Mouse (Mus musculus) limb, embryonic 15.5 days (tissue): ENCODE measurements at regions not wholly inside any gene's neighbourhood (a gene's known extent, or its start where the extent isn't known, plus 50 kb on each side); places are given as distances from the start of the nearest gene placed in this dataset.

Experiments
- ATAC-seq: fragments of 200-750 bp; cut with Nextera tagmentation; 2 replicates; pipeline ENCODE4 v1.8.0; 2017; ENCODE audit warnings: low read depth, moderate TSS enrichment; ENCODE audit not compliant: insufficient number of reproducible peaks, low FRiP score, low TSS enrichment
- H3K27ac ChIP-seq: fragments of 300-500 bp; sonication (generic); 2 replicates; pipeline ENCODE4 v1.5.1; 2015; ENCODE audit warnings: moderate library complexity, mild to moderate bottlenecking, inconsistent platforms
- H3K27me3 ChIP-seq: fragments of 300-500 bp; sonication (generic); 2 replicates; pipeline ENCODE4 v1.6.1; 2015; ENCODE audit warnings: inconsistent platforms
- H3K36me3 ChIP-seq: fragments of 300-500 bp; sonication (generic); 2 replicates; pipeline ENCODE4 v1.6.1; 2015; ENCODE audit warnings: inconsistent platforms
- H3K4me1 ChIP-seq: fragments of 300-500 bp; sonication (generic); 2 replicates; pipeline ENCODE4 v1.6.1; 2015; ENCODE audit warnings: inconsistent platforms
- H3K4me2 ChIP-seq: fragments of 300-500 bp; sonication (generic); 2 replicates; pipeline ENCODE4 v1.6.1; 2015; ENCODE audit warnings: mild to moderate bottlenecking, inconsistent platforms
- H3K4me3 ChIP-seq: fragments of 300-500 bp; sonication (generic); 2 replicates; pipeline ENCODE4 v1.5.1; 2015; ENCODE audit warnings: mild to moderate bottlenecking, inconsistent platforms
- H3K9ac ChIP-seq: fragments of 300-500 bp; sonication (generic); 2 replicates; pipeline ENCODE4 v1.6.1; 2015; ENCODE audit warnings: inconsistent platforms
- H3K9me3 ChIP-seq: fragments of 300-500 bp; sonication (generic); 2 replicates; pipeline ENCODE4 v1.6.1; 2016; ENCODE audit warnings: inconsistent platforms
- WGBS: fragments of 180-500 bp; shearing (Covaris S2); methylation state at CpG from one replicate; pipeline ENCODE4 v1.1.7; 2015; 5-methylcytosine and 5-hydroxymethylcytosine counted together

DNA sequence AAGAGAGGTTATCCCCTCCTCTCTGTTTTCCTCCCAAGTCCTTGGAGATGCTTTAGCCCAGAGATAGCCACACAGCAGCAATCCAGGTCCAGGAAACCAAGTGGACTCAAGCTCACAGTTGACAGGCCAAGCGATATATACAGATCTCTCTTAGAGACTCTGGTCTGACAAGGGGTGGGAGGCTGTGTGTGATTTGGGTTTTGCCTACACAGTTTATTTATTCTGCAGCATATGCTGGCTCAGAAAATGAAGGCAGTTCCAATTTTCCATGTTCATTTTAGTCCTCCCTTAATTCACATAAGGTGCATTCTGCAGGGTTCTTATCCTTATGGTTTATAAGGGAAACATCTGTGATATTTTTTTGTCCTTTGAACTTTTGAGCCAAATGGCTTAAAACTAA, 595.0 kb upstream of the Apob start:
- WGBS: 91% methylated on average over 1 of the region's 1 CpGs
- Histone ChIP-seq H3K4me1 (no peaks in the 10 kb centered on the region), H3K4me2 (no peak overlapping the region), H3K27me3 (no peaks in the 10 kb centered on the region), H3K9me3 (no peaks in the 10 kb centered on the region), H3K36me3 (no peaks in the 10 kb centered on the region), H3K9ac (no peak overlapping the region), H3K4me3 (no peak overlapping the region), H3K27ac (no peak overlapping the region)
- ATAC-seq: no peak

DNA sequence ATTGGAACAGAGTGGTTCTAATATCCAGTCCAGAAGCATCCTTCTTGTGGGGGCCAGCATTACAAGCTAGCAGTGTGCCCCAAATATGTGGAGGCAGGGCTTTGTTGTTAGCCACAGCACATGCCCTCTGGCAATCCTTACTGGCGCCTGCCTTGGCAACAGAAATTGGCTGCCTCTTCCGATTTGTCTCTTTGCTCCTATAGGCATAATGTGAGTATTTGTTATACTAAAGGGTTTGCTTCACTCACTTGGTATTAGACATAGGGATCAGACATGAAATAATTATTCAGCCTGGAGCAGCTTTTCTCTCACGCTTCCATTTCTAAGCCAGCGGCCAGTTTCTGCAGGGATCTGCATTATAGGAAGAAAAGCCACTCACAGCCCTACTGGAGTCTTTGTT, 573.6 kb upstream of the Apob start:
- ATAC-seq: no peak
- no peaks in the 10 kb centered on the region for H3K9me3 ChIP-seq
- H3K9ac ChIP-seq: no peak overlapping the region
- no peaks in the 10 kb centered on the region for H3K4me1 ChIP-seq
- no peak overlapping the region for H3K27ac ChIP-seq
- H3K4me3 ChIP-seq: no peak overlapping the region
- H3K27me3 ChIP-seq: no peaks in the 10 kb centered on the region
- H3K36me3 ChIP-seq: no peaks in the 10 kb centered on the region
- WGBS: 74% methylated on average over 4 of the region's 4 CpGs
- no peak overlapping the region for H3K4me2 ChIP-seq

DNA sequence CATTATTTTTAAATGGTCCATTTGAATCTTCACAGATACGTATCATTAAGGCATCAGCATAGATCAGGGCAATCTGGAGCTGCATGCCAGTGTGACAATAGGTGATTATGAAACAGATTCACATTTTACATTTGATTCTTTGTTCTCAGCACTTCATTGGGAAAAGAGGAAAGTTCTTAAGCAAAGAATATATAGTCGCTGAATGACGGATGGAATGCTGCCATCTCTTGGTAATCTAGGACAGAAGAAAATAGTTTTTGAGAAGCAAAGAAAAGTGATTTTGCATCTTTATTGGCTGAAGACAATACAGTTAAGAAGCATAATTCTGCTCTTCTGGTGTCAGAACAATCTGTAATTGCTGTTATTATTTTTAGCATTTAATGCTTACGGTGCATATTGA, 565.6 kb upstream of the Apob start:
- WGBS: 84% methylated on average over 4 of the region's 4 CpGs
- no peaks in the 10 kb centered on the region for H3K27me3 ChIP-seq
- H3K27ac ChIP-seq: no peak overlapping the region
- H3K9me3 ChIP-seq: no peaks in the 10 kb centered on the region
- H3K4me1 ChIP-seq: no peaks in the 10 kb centered on the region
- ATAC-seq: no peak
- no peak overlapping the region for H3K4me3 ChIP-seq
- H3K4me2 ChIP-seq: no peak overlapping the region
- H3K36me3 ChIP-seq: no peaks in the 10 kb centered on the region
- no peak overlapping the region for H3K9ac ChIP-seq

DNA sequence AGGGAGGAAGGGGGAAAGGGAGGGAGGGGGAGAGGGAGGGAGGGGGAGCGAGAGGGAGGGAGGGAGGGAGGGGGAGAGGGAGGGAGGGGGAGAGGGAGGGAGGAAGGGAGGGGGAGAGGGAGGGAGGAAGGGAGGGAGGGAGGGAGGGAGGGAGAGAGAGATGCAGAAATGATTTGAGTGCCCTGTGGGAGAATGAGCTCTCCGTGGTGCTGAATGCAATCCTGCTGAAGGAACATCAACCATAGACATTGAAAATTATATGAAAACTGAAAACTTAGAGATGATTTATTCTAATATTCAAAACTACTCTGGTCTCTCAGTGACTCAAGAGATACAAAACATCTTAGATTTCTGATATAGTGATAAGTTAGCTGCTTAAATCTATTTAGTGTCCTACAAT, 557.2 kb upstream of the Apob start:
- H3K27ac ChIP-seq: no peak overlapping the region
- H3K36me3 ChIP-seq: no peaks in the 10 kb centered on the region
- WGBS: 25% methylated on average over 1 of the region's 2 CpGs
- H3K9me3 ChIP-seq: no peaks in the 10 kb centered on the region
- no peak overlapping the region for H3K9ac ChIP-seq
- no peak for ATAC-seq
- H3K27me3 ChIP-seq: no peaks in the 10 kb centered on the region
- H3K4me2 ChIP-seq: no peak overlapping the region
- H3K4me3 ChIP-seq: no peak overlapping the region
- no peaks in the 10 kb centered on the region for H3K4me1 ChIP-seq

DNA sequence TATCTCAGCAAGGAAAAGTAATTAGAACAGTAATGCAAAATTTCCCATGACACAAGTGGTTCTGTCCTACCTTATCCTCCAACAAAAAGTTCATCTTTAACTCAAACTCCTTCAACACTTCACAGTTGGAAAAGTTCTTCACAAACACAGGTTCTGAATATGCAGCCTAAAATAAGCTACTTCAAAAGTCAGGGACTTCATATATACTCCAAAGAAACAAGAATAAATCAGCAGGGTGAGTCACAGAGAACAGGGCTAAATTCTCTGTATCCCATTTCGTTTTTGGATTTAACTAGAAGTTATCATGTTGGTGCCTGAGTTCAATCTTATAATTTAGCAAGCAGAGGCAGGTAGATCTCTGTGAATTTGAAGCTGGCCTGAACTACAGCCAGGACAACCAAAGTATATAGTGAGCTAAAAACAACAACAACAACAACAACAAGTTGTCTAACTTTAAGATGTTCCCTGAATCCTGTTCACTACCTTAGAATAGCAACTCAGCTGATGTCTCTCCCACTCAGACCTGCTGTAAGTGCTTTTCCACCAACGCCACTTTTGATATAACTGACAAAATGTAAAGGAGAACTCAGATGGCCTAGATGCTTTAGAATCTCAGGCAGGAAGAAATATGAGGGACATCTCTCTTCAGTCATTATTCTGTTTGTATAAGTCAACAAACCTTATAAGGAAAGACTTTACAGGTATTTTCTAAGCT, 555.5 kb upstream of the Apob start:
- Histone ChIP-seq H3K27me3 (no peaks in the 10 kb centered on the region), H3K4me1 (no peaks in the 10 kb centered on the region), H3K27ac (no peak overlapping the region), H3K4me3 (no peak overlapping the region), H3K4me2 (no peak overlapping the region), H3K9ac (no peak overlapping the region), H3K36me3 (no peaks in the 10 kb centered on the region), H3K9me3 (no peaks in the 10 kb centered on the region)
- no peak for ATAC-seq
- WGBS: 53% methylated on average over 2 of the region's 2 CpGs

DNA sequence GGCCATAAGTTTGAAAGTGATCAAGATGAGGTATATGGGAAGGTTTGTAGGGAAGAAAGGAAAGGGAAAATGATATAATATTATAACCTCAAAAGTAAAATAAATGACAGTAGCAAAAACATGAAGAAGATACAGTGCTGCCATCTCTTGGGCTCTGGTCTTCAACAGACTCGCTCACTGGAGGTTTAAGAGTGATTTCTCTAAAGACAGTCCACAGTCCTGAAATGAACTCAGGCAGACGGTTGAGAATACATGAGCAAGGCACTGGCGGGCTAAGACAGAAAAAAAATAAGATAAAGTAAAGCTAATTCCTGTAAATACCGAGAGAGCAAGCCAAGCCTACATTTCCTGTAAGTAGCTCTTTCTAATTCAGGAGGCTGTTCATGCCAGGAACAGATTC, 546.5 kb upstream of the Apob start:
- H3K4me3 ChIP-seq: no peak overlapping the region
- WGBS: 74% methylated on average over 4 of the region's 4 CpGs
- H3K4me2 ChIP-seq: no peak overlapping the region
- H3K27me3 ChIP-seq: no peaks in the 10 kb centered on the region
- no peaks in the 10 kb centered on the region for H3K4me1 ChIP-seq
- H3K9me3 ChIP-seq: no peaks in the 10 kb centered on the region
- H3K27ac ChIP-seq: no peak overlapping the region
- H3K9ac ChIP-seq: no peak overlapping the region
- ATAC-seq: no peak
- H3K36me3 ChIP-seq: no peaks in the 10 kb centered on the region

DNA sequence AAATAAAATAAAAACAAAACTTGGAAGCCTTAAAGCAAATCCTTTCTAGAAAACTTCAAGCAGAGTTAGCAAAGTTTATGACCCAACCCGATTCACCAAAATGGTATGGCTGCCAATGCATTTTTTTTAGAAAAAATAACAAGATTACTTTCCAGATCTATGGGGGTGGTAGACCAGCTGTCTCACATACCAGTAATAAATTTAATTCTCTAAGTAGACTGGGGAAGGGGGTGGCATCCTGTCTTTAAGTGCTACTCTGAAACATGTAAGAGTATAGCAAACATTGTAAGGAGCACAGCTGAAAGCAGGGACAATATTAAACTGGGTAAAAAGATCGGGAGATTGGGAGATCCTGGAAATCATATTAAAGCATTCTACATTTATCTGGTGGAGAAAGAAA, 532.2 kb upstream of the Apob start:
- no peaks in the 10 kb centered on the region for H3K36me3 ChIP-seq
- no peaks in the 10 kb centered on the region for H3K9me3 ChIP-seq
- H3K9ac ChIP-seq: no peak overlapping the region
- whole genome bisulfite sequencing: 76% methylated on average over 2 of the region's 2 CpGs
- H3K4me3 ChIP-seq: no peak overlapping the region
- H3K4me2 ChIP-seq: no peak overlapping the region
- H3K27ac ChIP-seq: no peak overlapping the region
- no peaks in the 10 kb centered on the region for H3K4me1 ChIP-seq
- ATAC-seq: no peak
- H3K27me3 ChIP-seq: no peaks in the 10 kb centered on the region

DNA sequence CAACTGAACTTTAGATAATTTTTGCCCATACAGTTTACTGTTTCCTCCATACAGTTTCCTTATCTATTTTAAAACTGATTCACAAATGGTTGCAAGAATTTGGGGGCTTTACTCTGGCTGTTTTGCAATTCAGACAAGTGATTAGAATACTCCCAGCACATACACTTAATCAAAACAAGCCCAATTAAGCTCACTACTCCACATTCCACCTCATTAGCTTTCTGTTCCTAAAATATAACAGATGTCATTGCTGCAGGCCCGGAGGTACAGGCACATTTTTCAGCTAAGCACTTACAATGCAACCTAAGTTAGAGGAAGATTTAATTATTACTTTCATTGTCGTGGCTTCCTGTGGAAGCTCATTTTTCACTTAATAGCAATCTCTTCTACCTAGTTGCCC, 526.9 kb upstream of the Apob start:
- H3K27ac ChIP-seq: no peak overlapping the region
- 5% methylated on average over 2 of the region's 2 CpGs for WGBS

DNA sequence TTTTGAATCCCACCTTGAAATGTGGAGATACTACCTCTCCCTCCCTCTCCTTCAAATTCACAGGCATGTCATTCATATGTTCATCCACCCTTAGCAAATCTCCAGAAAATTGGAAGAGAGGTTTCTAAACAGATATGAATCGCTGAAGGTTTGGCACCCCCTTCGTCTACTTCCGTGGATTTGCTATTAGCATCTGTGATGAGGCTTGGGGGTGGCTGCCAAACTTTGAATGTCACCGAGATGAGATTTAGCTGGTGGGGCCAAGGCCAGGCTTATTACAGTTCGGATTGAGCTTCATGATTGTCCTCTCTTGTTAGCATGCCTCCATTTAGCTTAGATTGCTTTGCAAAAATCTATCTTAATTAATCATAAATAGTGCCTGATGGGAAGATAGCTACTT, 520.4 kb upstream of the Apob start:
- Histone ChIP-seq H3K27me3 (no peaks in the 10 kb centered on the region), H3K4me1 (no peaks in the 10 kb centered on the region), H3K36me3 (no peaks in the 10 kb centered on the region), H3K9ac (no peak overlapping the region), H3K9me3 (no peaks in the 10 kb centered on the region), H3K4me2 (no peak overlapping the region), H3K4me3 (no peak overlapping the region), H3K27ac (no peak overlapping the region)
- no peak for ATAC-seq
- 86% methylated on average over 5 of the region's 5 CpGs for WGBS

More for the DNA sequence above, 526.9 kb upstream of the Apob start:
- no peak overlapping the region for H3K4me3 ChIP-seq
- no peaks in the 10 kb centered on the region for H3K9me3 ChIP-seq
- H3K9ac ChIP-seq: no peak overlapping the region
- no peaks in the 10 kb centered on the region for H3K36me3 ChIP-seq
- no peaks in the 10 kb centered on the region for H3K4me1 ChIP-seq
- ATAC-seq: no peak
- no peak overlapping the region for H3K4me2 ChIP-seq
- H3K27me3 ChIP-seq: no peaks in the 10 kb centered on the region

DNA sequence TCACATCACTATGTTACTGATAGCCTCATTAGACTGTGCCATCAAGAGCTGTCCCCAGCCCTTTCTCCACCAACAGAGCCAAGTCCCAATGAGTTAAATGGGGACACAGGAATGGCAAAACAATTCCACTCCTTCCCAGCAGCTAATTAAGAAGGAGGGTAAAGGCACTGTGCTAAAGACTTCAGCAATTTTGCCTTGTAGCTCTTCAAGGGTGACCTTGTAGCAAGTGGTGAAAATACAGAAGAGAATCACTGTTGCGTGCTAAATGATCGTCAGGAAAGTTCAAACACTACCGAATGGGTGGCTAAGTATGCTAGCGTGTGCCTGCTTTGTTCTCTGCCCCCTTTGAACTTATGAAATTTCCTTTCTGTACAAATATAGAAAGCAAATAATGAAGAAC, 519.9 kb upstream of the Apob start:
- no peak overlapping the region for H3K4me2 ChIP-seq
- no peak overlapping the region for H3K9ac ChIP-seq
- H3K9me3 ChIP-seq: no peaks in the 10 kb centered on the region
- H3K4me1 ChIP-seq: no peaks in the 10 kb centered on the region
- H3K27me3 ChIP-seq: no peaks in the 10 kb centered on the region
- WGBS: 81% methylated on average over 4 of the region's 4 CpGs
- H3K27ac ChIP-seq: no peak overlapping the region
- H3K4me3 ChIP-seq: no peak overlapping the region
- H3K36me3 ChIP-seq: no peaks in the 10 kb centered on the region
- no peak for ATAC-seq

DNA sequence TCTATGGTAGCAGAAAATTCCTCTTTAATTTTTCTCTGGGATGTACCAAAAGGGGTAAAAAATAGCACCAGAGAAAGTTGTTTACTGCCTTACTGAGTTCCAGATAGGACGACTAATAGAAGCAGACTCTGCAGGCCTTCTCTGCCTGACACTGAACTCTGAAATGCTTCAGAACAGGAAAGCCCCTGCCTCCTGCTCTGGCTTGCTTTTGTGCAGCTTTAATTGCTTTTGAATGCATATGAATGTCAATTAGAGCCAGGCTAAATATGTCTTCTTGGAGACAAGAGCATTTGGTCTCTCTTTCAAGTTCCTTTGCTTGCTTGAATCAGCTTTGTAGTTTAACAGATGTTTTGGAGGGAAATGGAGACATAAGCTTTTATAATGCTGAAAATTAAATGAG, 512.5 kb upstream of the Apob start:
- H3K27ac ChIP-seq: no peak overlapping the region
- H3K9me3 ChIP-seq: no peaks in the 10 kb centered on the region
- H3K4me1 ChIP-seq: no peaks in the 10 kb centered on the region
- ATAC-seq: no peak
- H3K4me3 ChIP-seq: no peak overlapping the region
- no peak overlapping the region for H3K9ac ChIP-seq
- H3K27me3 ChIP-seq: no peaks in the 10 kb centered on the region
- WGBS: 8% methylated on average over 1 of the region's 1 CpGs
- H3K36me3 ChIP-seq: no peaks in the 10 kb centered on the region
- no peak overlapping the region for H3K4me2 ChIP-seq

DNA sequence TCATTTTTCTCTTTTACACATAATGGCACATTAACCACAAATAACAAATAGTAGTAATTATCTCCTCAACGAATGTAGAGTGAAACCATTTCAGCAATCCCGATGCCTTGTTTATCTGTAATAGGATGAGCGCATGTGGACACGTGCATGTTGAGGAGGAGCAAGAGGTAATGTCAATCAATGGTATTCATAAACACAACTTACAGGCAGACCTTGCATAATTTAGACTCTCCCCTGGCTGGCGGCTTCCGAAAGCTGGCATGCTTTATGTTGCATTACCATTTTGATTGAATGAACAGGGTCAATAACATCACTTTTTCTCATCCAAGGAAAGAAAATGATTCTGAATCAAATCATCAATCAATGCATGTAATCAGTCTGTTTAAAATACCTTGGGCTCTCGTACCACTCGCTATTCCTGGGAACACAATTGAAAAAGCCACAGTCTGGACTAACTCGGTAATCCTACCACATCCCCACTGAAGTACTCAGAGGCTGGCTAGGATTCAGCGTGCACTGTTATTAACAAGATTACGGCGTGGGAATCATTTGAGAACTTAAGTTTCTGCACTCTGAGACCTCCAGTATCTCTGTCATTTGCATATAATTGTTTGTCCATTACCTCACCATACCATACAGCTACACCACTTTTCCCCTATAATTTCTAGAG, 464.7 kb upstream of the Apob start:
- H3K9me3 ChIP-seq: no peaks in the 10 kb centered on the region
- no peak overlapping the region for H3K4me2 ChIP-seq
- H3K27ac ChIP-seq: no peak overlapping the region
- H3K27me3 ChIP-seq: no peaks in the 10 kb centered on the region
- H3K9ac ChIP-seq: no peak overlapping the region
- ATAC-seq: no peak
- no peak overlapping the region for H3K4me3 ChIP-seq
- WGBS: 86% methylated on average over 12 of the region's 12 CpGs
- H3K36me3 ChIP-seq: no peaks in the 10 kb centered on the region
- no peaks in the 10 kb centered on the region for H3K4me1 ChIP-seq

DNA sequence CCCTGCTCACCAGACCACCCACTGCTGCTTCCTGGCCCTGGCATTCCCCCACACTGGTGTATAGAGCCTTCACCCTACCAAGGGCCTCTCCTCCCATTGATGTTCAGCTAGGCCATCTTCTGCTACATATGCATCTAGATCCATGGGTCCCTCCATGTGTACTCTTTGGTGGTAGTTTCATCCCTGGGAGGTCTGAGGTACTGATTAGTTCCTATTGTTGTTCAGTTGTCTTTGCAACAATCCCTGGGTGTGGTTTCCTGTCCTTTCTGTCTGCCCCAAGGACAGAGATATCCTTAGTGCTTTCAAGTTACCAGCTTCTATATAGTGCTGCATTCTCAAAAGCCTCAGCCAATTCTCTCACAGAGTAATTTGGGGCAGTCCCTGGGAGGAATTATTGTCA, 440.1 kb upstream of the Apob start:
- Histone ChIP-seq H3K27me3 (no peaks in the 10 kb centered on the region), H3K4me2 (no peak overlapping the region), H3K27ac (no peak overlapping the region), H3K9me3 (no peaks in the 10 kb centered on the region), H3K9ac (no peak overlapping the region), H3K36me3 (no peaks in the 10 kb centered on the region), H3K4me3 (no peak overlapping the region), H3K4me1 (no peaks in the 10 kb centered on the region)
- no peak for ATAC-seq
